Mouse (Mus musculus): Measurements from ENCODE around the gene Capns2.

- TF ChIP-seq CTCF (IDR thresholded peaks at IDR 0.05; ENCODE audit: extremely low read depth, insufficient read depth, insufficient read length, insufficient replicate concordance) (no peak), POLR2A (IDR thresholded peaks at IDR 0.05; ENCODE audit: low read depth, low read length) (no peak)
These were observed 7.2 kb downstream of the Capns2 start for GRCm38 (mm10) chr8:92908448-92908847.

Measured in spleen, adult 2 months (tissue).